Mouse (Mus musculus) kidney, adult 18-20 months (tissue): ENCODE data around the gene Gucy1a1.

Experiments used
- DNase-seq: peaks from one replicate; pipeline ENCODE4 v3.0.0; 2021

Gucy1a1 gene

GRCm38 (mm10) chr3:82074201-82074851, 71.3 kb downstream of the Gucy1a1 start, which contains the start of gene Gucy1b1:
Gene Gucy1b1, minus strand, starts transcription at chr3:82074689.
- DNase-seq: peak; percentile 50

GRCm38 (mm10) chr3:82073741-82074181, 71.8 kb downstream of the Gucy1a1 start:
- DNase-seq: peak; percentile 30

GRCm38 (mm10) chr3:82067830-82068229, 77.8 kb downstream of the Gucy1a1 start:
- DNase-seq: no peak

- DNase-seq: no peak
Measured at GRCm38 (mm10) chr3:82061402-82062180, 84.0 kb downstream of the Gucy1a1 start.

- no peak for DNase-seq
Measured at GRCm38 (mm10) chr3:82057201-82057600, 88.4 kb downstream of the Gucy1a1 start.

- no peak for DNase-seq
Measured at GRCm38 (mm10) chr3:82054283-82054974, 91.2 kb downstream of the Gucy1a1 start.

GRCm38 (mm10) chr3:82052029-82052428, 93.6 kb downstream of the Gucy1a1 start:
- no peak for DNase-seq

- DNase-seq: no peak
Measured at GRCm38 (mm10) chr3:82051468-82051867, 94.1 kb downstream of the Gucy1a1 start.

GRCm38 (mm10) chr3:82048681-82049080, 96.9 kb downstream of the Gucy1a1 start:
- no peak for DNase-seq

- no peak for DNase-seq
Measured at GRCm38 (mm10) chr3:82048078-82048477, 97.5 kb downstream of the Gucy1a1 start.

- DNase-seq: peak; percentile 47
Measured at GRCm38 (mm10) chr3:82047100-82047753, 98.4 kb downstream of the Gucy1a1 start.

- no peak for DNase-seq
Measured at GRCm38 (mm10) chr3:82046087-82046486, 99.5 kb downstream of the Gucy1a1 start.

- DNase-seq: no peak
Measured at GRCm38 (mm10) chr3:82044902-82045301, 100.7 kb downstream of the Gucy1a1 start.

GRCm38 (mm10) chr3:82043676-82044075, 101.9 kb downstream of the Gucy1a1 start:
- DNase-seq: no peak
